Mouse (Mus musculus): Measurements from ENCODE around the gene Tfr2. TPM values are rescaled to one million over a fixed set of nuclear protein-coding genes. Genes with fewer than 3 reads are reported as not detected.

The Tfr2 gene
- not detected for polyA plus RNA-seq (2014; fragmentation: Illumina TruSeq; extraction: RNeasy Lipid Tissue Mini Kit (QIAGEN cat#74804); ENCODE audit: low replicate concordance)

GRCm38 (mm10) chr5:137569665-137570064 lies at the start of gene Tfr2:
Gene Tfr2, plus strand, starts transcription at chr5:137569840.

GRCm38 (mm10) chr5:137533117-137533827 lies 36.4 kb upstream of the Tfr2 start, which contains the start of the genes Epo and Gnb2:
Gene Epo, minus strand, starts transcription at chr5:137533242.
Gene Gnb2, minus strand, starts transcription at chr5:137533510.

GRCm38 (mm10) chr5:137553411-137553837 lies 16.2 kb upstream of the Tfr2 start, which contains the start of gene Actl6b:
Gene Actl6b, plus strand, starts transcription at chr5:137553517.

GRCm38 (mm10) chr5:137600619-137601364 lies 31.2 kb downstream of the Tfr2 start, which contains the start of gene Mospd3:
Gene Mospd3, minus strand, starts transcription at chr5:137601058.

GRCm38 (mm10) chr5:137613550-137613949 lies 43.9 kb downstream of the Tfr2 start, which contains the start of gene Pcolce:
Gene Pcolce, minus strand, starts transcription at chr5:137613784.

GRCm38 (mm10) chr5:137628498-137629305 lies 59.1 kb downstream of the Tfr2 start, which contains the start of the genes Fbxo24, Lrch4 and Gm20605:
Gene Fbxo24, minus strand, starts transcription at chr5:137629002.
Gene Lrch4, plus strand, starts transcription at chr5:137629121.
Gene Gm20605, plus strand, starts transcription at chr5:137629175.

Other genes starting within 250 kb of the Tfr2 start
- gene Slc12a9, start 236.2 kb upstream of the Tfr2 start, polyA plus RNA-seq (2014; fragmentation: Illumina TruSeq; extraction: RNeasy Lipid Tissue Mini Kit (QIAGEN cat#74804); ENCODE audit: low replicate concordance), result 0.33 TPM
- 4.2 TPM for gene Ephb4, start 219.7 kb upstream of the Tfr2 start, polyA plus RNA-seq (2014; fragmentation: Illumina TruSeq; extraction: RNeasy Lipid Tissue Mini Kit (QIAGEN cat#74804); ENCODE audit: low replicate concordance)
- 0.19 TPM for gene Zan, start 92.8 kb upstream of the Tfr2 start, polyA plus RNA-seq (2014; fragmentation: Illumina TruSeq; extraction: RNeasy Lipid Tissue Mini Kit (QIAGEN cat#74804); ENCODE audit: low replicate concordance)
- gene Pop7, start 67.3 kb upstream of the Tfr2 start, polyA plus RNA-seq (2014; fragmentation: Illumina TruSeq; extraction: RNeasy Lipid Tissue Mini Kit (QIAGEN cat#74804); ENCODE audit: low replicate concordance), result not detected
- 0.97 TPM for gene Gigyf1, start 51.3 kb upstream of the Tfr2 start, polyA plus RNA-seq (2014; fragmentation: Illumina TruSeq; extraction: RNeasy Lipid Tissue Mini Kit (QIAGEN cat#74804); ENCODE audit: low replicate concordance)
- not detected for gene Epo, start 36.6 kb upstream of the Tfr2 start, polyA plus RNA-seq (2014; fragmentation: Illumina TruSeq; extraction: RNeasy Lipid Tissue Mini Kit (QIAGEN cat#74804); ENCODE audit: low replicate concordance)
- gene Gnb2, start 36.3 kb upstream of the Tfr2 start, polyA plus RNA-seq (2014; fragmentation: Illumina TruSeq; extraction: RNeasy Lipid Tissue Mini Kit (QIAGEN cat#74804); ENCODE audit: low replicate concordance), result 1.5 TPM
- gene Actl6b, start 16.3 kb upstream of the Tfr2 start, polyA plus RNA-seq (2014; fragmentation: Illumina TruSeq; extraction: RNeasy Lipid Tissue Mini Kit (QIAGEN cat#74804); ENCODE audit: low replicate concordance), result not detected
- not detected for gene Mospd3, start 31.2 kb downstream of the Tfr2 start, polyA plus RNA-seq (2014; fragmentation: Illumina TruSeq; extraction: RNeasy Lipid Tissue Mini Kit (QIAGEN cat#74804); ENCODE audit: low replicate concordance)
- gene Pcolce, start 43.9 kb downstream of the Tfr2 start, polyA plus RNA-seq (2014; fragmentation: Illumina TruSeq; extraction: RNeasy Lipid Tissue Mini Kit (QIAGEN cat#74804); ENCODE audit: low replicate concordance), result 1.5 TPM
- not detected for gene Fbxo24, start 59.2 kb downstream of the Tfr2 start, polyA plus RNA-seq (2014; fragmentation: Illumina TruSeq; extraction: RNeasy Lipid Tissue Mini Kit (QIAGEN cat#74804); ENCODE audit: low replicate concordance)
- gene Lrch4, start 59.3 kb downstream of the Tfr2 start, polyA plus RNA-seq (2014; fragmentation: Illumina TruSeq; extraction: RNeasy Lipid Tissue Mini Kit (QIAGEN cat#74804); ENCODE audit: low replicate concordance), result 0.30 TPM
- not detected for gene Gm20605, start 59.3 kb downstream of the Tfr2 start, polyA plus RNA-seq (2014; fragmentation: Illumina TruSeq; extraction: RNeasy Lipid Tissue Mini Kit (QIAGEN cat#74804); ENCODE audit: low replicate concordance)
- not detected for gene Sap25, start 71.5 kb downstream of the Tfr2 start, polyA plus RNA-seq (2014; fragmentation: Illumina TruSeq; extraction: RNeasy Lipid Tissue Mini Kit (QIAGEN cat#74804); ENCODE audit: low replicate concordance)
- gene Irs3, start 75.9 kb downstream of the Tfr2 start, polyA plus RNA-seq (2014; fragmentation: Illumina TruSeq; extraction: RNeasy Lipid Tissue Mini Kit (QIAGEN cat#74804); ENCODE audit: low replicate concordance), result not detected
- gene Agfg2, start 114.9 kb downstream of the Tfr2 start, polyA plus RNA-seq (2014; fragmentation: Illumina TruSeq; extraction: RNeasy Lipid Tissue Mini Kit (QIAGEN cat#74804); ENCODE audit: low replicate concordance), result 2.0 TPM
- 0.22 TPM for gene Nyap1, start 171.8 kb downstream of the Tfr2 start, polyA plus RNA-seq (2014; fragmentation: Illumina TruSeq; extraction: RNeasy Lipid Tissue Mini Kit (QIAGEN cat#74804); ENCODE audit: low replicate concordance)
- 1.5 TPM for gene Tsc22d4, start 175.9 kb downstream of the Tfr2 start, polyA plus RNA-seq (2014; fragmentation: Illumina TruSeq; extraction: RNeasy Lipid Tissue Mini Kit (QIAGEN cat#74804); ENCODE audit: low replicate concordance)
- not detected for gene Ppp1r35, start 209.0 kb downstream of the Tfr2 start, polyA plus RNA-seq (2014; fragmentation: Illumina TruSeq; extraction: RNeasy Lipid Tissue Mini Kit (QIAGEN cat#74804); ENCODE audit: low replicate concordance)
- 6.3 TPM for gene Mepce, start 217.8 kb downstream of the Tfr2 start, polyA plus RNA-seq (2014; fragmentation: Illumina TruSeq; extraction: RNeasy Lipid Tissue Mini Kit (QIAGEN cat#74804); ENCODE audit: low replicate concordance)
- gene Zcwpw1, start 218.0 kb downstream of the Tfr2 start, polyA plus RNA-seq (2014; fragmentation: Illumina TruSeq; extraction: RNeasy Lipid Tissue Mini Kit (QIAGEN cat#74804); ENCODE audit: low replicate concordance), result 2.7 TPM